Mouse (Mus musculus): ENCODE data around the gene Epha1. TPM values are rescaled to one million over a fixed set of nuclear protein-coding genes. Genes with fewer than 3 reads are reported as not detected.

Gene Epha1
- total and polyA plus RNA-seq, 3 experiments, result not detected

GRCm38 (mm10) chr6:42358901-42359300 is 14.2 kb downstream of the Epha1 start:
- Histone ChIP-seq H3K27me3 (replicated peaks) (no peaks in the 10 kb centered on the region), H3K9me3 (replicated peaks; ENCODE audit: low read length) (no peaks in the 10 kb centered on the region), H3K9ac (ENCODE audit: insufficient read depth, low read depth) (no peak overlapping the region), H3K79me2 (replicated peaks; ENCODE audit: control insufficient read depth, extremely low read depth, insufficient read depth, poor library complexity, severe bottlenecking) (no peaks in the 10 kb centered on the region), H3K36me3 (replicated peaks in 1 of 2; ENCODE audit: control insufficient read depth in 1 of 2, insufficient read depth in 1 of 2, low read length in 1 of 2) (peaks cover 6 to 44% of the 10 kb centered on the region in 2 experiments), H3K4me3 (replicated peaks in 1 of 3; ENCODE audit: low read depth in 2 of 3, low read length in 2 of 3, poor library complexity in 1 of 3) (no peak overlapping the region), H3K4me2 (ENCODE audit: insufficient read depth, low read depth, poor library complexity, severe bottlenecking) (no peak overlapping the region), H3K27ac (ENCODE audit: insufficient read depth, low read depth) (no peak overlapping the region), H3K4me1 (ENCODE audit: control insufficient read depth in 1 of 2, insufficient read depth in 2 of 2) (no peaks in the 10 kb centered on the region)
- in situ Hi-C loops (cut with MboI; ENCODE audit: low pct_ligation_motif_present, low pct_unique_long_range_greater_than_20kb, low sequenced_read_pairs), result no loop called here
- TF ChIP-seq JUN (IDR thresholded peaks at IDR 0.05; ENCODE audit: insufficient read depth, low read depth, low read length), result no peak
- TF ChIP-seq PAX5 (IDR thresholded peaks at IDR 0.05; ENCODE audit: low read length), result no peak
- no peak for TF ChIP-seq ZKSCAN1 (IDR thresholded peaks at IDR 0.05; ENCODE audit: borderline replicate concordance, low read depth, low read length)
- no peak for TF ChIP-seq BHLHE40 (IDR thresholded peaks at IDR 0.05; ENCODE audit: low read depth, low read length)
- no peak for TF ChIP-seq MYC (IDR thresholded peaks at IDR 0.05; ENCODE audit: low read depth, low read length)
- TF ChIP-seq RAD21 (IDR thresholded peaks at IDR 0.05; ENCODE audit: low read depth, low read length), result no peak
- TF ChIP-seq CHD1 (IDR thresholded peaks at IDR 0.05; ENCODE audit: low read depth, low read length), result no peak
- TF ChIP-seq USF2 (conservative IDR thresholded peaks at IDR 0.05; ENCODE audit: low read depth, low read length), result no peak
- TF ChIP-seq E2F4 (IDR thresholded peaks at IDR 0.05; ENCODE audit: insufficient replicate concordance, low read depth, low read length), result no peak
- no peak for TF ChIP-seq NELFE (IDR thresholded peaks at IDR 0.05; ENCODE audit: low read depth, low read length)
- dilution Hi-C loops (cut with MboI; ENCODE audit: extremely low pct_ligation_motif_present, extremely low pct_unique_long_range_greater_than_20kb, low sequenced_read_pairs), result no loop called here
- no peak for DNase-seq (ENCODE audit: extremely low read depth)

- dilution Hi-C loops (cut with MboI; ENCODE audit: extremely low pct_ligation_motif_present, extremely low pct_unique_long_range_greater_than_20kb, low sequenced_read_pairs), result no loop called here
- no peak overlapping the region for H3K4me3 ChIP-seq (replicated peaks in 1 of 3; ENCODE audit: low read depth in 2 of 3, low read length in 2 of 3, poor library complexity in 1 of 3)
- in situ Hi-C loops (cut with MboI; ENCODE audit: low pct_ligation_motif_present, low pct_unique_long_range_greater_than_20kb, low sequenced_read_pairs), result no loop called here
- H3K27ac ChIP-seq (ENCODE audit: insufficient read depth, low read depth), result no peak overlapping the region
- H3K9ac ChIP-seq (ENCODE audit: insufficient read depth, low read depth), result no peak overlapping the region
- no peak overlapping the region for H3K4me2 ChIP-seq (ENCODE audit: insufficient read depth, low read depth, poor library complexity, severe bottlenecking)
- no peak for DNase-seq (ENCODE audit: extremely low read depth)
- no peaks in the 10 kb centered on the region for H3K79me2 ChIP-seq (replicated peaks; ENCODE audit: control insufficient read depth, extremely low read depth, insufficient read depth, poor library complexity, severe bottlenecking)
- peaks cover 6 to 44% of the 10 kb centered on the region in 2 experiments for H3K36me3 ChIP-seq (replicated peaks in 1 of 2; ENCODE audit: control insufficient read depth in 1 of 2, insufficient read depth in 1 of 2, low read length in 1 of 2)
- no peaks in the 10 kb centered on the region for H3K27me3 ChIP-seq (replicated peaks)
- H3K4me1 ChIP-seq (ENCODE audit: control insufficient read depth in 1 of 2, insufficient read depth in 2 of 2), result no peaks in the 10 kb centered on the region
- no peak for TF ChIP-seq POLR2AphosphoS2 (IDR thresholded peaks at IDR 0.05; ENCODE audit: low read depth, low read length)
- no peak for TF ChIP-seq MAZ (IDR thresholded peaks at IDR 0.05; ENCODE audit: low read depth, low read length)
- TF ChIP-seq PAX5 (IDR thresholded peaks at IDR 0.05; ENCODE audit: low read length), result no peak
- no peak for TF ChIP-seq UBTF (IDR thresholded peaks at IDR 0.05; ENCODE audit: low read depth, low read length)
- TF ChIP-seq TCF12 (IDR thresholded peaks at IDR 0.05; ENCODE audit: low read depth, low read length), result no peak
- H3K9me3 ChIP-seq (replicated peaks; ENCODE audit: low read length), result no peaks in the 10 kb centered on the region
These were observed 15.2 kb downstream of the Epha1 start for GRCm38 (mm10) chr6:42357901-42358300.

- H3K4me1 ChIP-seq (ENCODE audit: control insufficient read depth in 1 of 2, insufficient read depth in 2 of 2), result no peaks in the 10 kb centered on the region
- no peak overlapping the region for H3K4me3 ChIP-seq (replicated peaks in 1 of 3; ENCODE audit: low read depth in 2 of 3, low read length in 2 of 3, poor library complexity in 1 of 3)
- H3K27me3 ChIP-seq (replicated peaks), result no peaks in the 10 kb centered on the region
- DNase-seq (ENCODE audit: extremely low read depth), result no peak
- no peak for TF ChIP-seq ZKSCAN1 (IDR thresholded peaks at IDR 0.05; ENCODE audit: borderline replicate concordance, low read depth, low read length)
- no peak for TF ChIP-seq ZMIZ1 (IDR thresholded peaks at IDR 0.05; ENCODE audit: low read depth, low read length)
- no peak for TF ChIP-seq ZNF384 (IDR thresholded peaks at IDR 0.05; ENCODE audit: low read depth, low read length)
- no peak for TF ChIP-seq MEF2A (IDR thresholded peaks at IDR 0.05; ENCODE audit: borderline replicate concordance, low read depth, low read length)
- TF ChIP-seq SIN3A (IDR thresholded peaks at IDR 0.05; ENCODE audit: low read length), result no peak
- TF ChIP-seq GABPA (IDR thresholded peaks at IDR 0.05; ENCODE audit: insufficient replicate concordance, low read depth, low read length), result no peak
- no peak for TF ChIP-seq JUN (IDR thresholded peaks at IDR 0.05; ENCODE audit: insufficient read depth, low read depth, low read length)
- no peak for TF ChIP-seq HCFC1 (IDR thresholded peaks at IDR 0.05; ENCODE audit: low read depth, low read length)
- TF ChIP-seq ETS1 (conservative IDR thresholded peaks at IDR 0.05; ENCODE audit: low read depth, low read length), result no peak
- no peak for TF ChIP-seq POLR2AphosphoS2 (IDR thresholded peaks at IDR 0.05; ENCODE audit: low read depth, low read length)
- TF ChIP-seq ELF1 (IDR thresholded peaks at IDR 0.05; ENCODE audit: low read depth, low read length), result no peak
- TF ChIP-seq RAD21 (IDR thresholded peaks at IDR 0.05; ENCODE audit: low read depth, low read length), result no peak
- no peak for TF ChIP-seq RCOR1 (conservative IDR thresholded peaks at IDR 0.05; ENCODE audit: low read depth, low read length)
- TF ChIP-seq UBTF (IDR thresholded peaks at IDR 0.05; ENCODE audit: low read depth, low read length), result no peak
- no peak for TF ChIP-seq MAFK (IDR thresholded peaks at IDR 0.05; ENCODE audit: insufficient replicate concordance, low read length)
- no peak overlapping the region for H3K27ac ChIP-seq (ENCODE audit: insufficient read depth, low read depth)
- no peaks in the 10 kb centered on the region for H3K9me3 ChIP-seq (replicated peaks; ENCODE audit: low read length)
- in situ Hi-C loops (cut with MboI; ENCODE audit: low pct_ligation_motif_present, low pct_unique_long_range_greater_than_20kb, low sequenced_read_pairs) (no loop called here), dilution Hi-C loops (cut with MboI; ENCODE audit: extremely low pct_ligation_motif_present, extremely low pct_unique_long_range_greater_than_20kb, low sequenced_read_pairs) (no loop called here)
- H3K36me3 ChIP-seq (replicated peaks in 1 of 2; ENCODE audit: control insufficient read depth in 1 of 2, insufficient read depth in 1 of 2, low read length in 1 of 2), result peaks cover 6 to 44% of the 10 kb centered on the region in 2 experiments
- no peaks in the 10 kb centered on the region for H3K79me2 ChIP-seq (replicated peaks; ENCODE audit: control insufficient read depth, extremely low read depth, insufficient read depth, poor library complexity, severe bottlenecking)
- H3K4me2 ChIP-seq (ENCODE audit: insufficient read depth, low read depth, poor library complexity, severe bottlenecking), result no peak overlapping the region
- H3K9ac ChIP-seq (ENCODE audit: insufficient read depth, low read depth), result no peak overlapping the region
These were observed 16.2 kb downstream of the Epha1 start for GRCm38 (mm10) chr6:42356913-42357312.

All from CH12.LX (cell line).